Mouse (Mus musculus): Measurements from ENCODE around the gene Cpn1.

GRCm38 (mm10) chr19:43960014-43960413 is 26.3 kb downstream of the Cpn1 start:
- TF ChIP-seq MYC (IDR thresholded peaks at IDR 0.05; ENCODE audit: low read depth, low read length) (no peak), MEF2A (IDR thresholded peaks at IDR 0.05; ENCODE audit: borderline replicate concordance, low read depth, low read length) (no peak), CTCF (conservative IDR thresholded peaks at IDR 0.05 in 1 of 2, IDR thresholded peaks at IDR 0.05 in 1 of 2; ENCODE audit: low read depth in 2 of 2, low read length in 2 of 2) (no peak), EP300 (IDR thresholded peaks at IDR 0.05; ENCODE audit: low read length) (no peak), POLR2A (IDR thresholded peaks at IDR 0.05; ENCODE audit: low read depth, low read length) (no peak), CHD2 (IDR thresholded peaks at IDR 0.05; ENCODE audit: low read length) (no peak), SMC3 (IDR thresholded peaks at IDR 0.05; ENCODE audit: low read depth, low read length) (no peak), BHLHE40 (IDR thresholded peaks at IDR 0.05; ENCODE audit: low read depth, low read length) (no peak), ZKSCAN1 (IDR thresholded peaks at IDR 0.05; ENCODE audit: borderline replicate concordance, low read depth, low read length) (no peak), MAZ (IDR thresholded peaks at IDR 0.05; ENCODE audit: low read depth, low read length) (no peak), MAFK (IDR thresholded peaks at IDR 0.05; ENCODE audit: insufficient replicate concordance, low read length) (no peak), ETS1 (conservative IDR thresholded peaks at IDR 0.05; ENCODE audit: low read depth, low read length) (no peak)

Measured in CH12.LX (cell line).